Mouse (Mus musculus) MEL (cell line): Measurements from ENCODE around the gene Runx1. TPM values are rescaled to one million over a fixed set of nuclear protein-coding genes. Genes with fewer than 3 reads are reported as not detected.

Source experiments
- DNase-seq: peaks from one replicate; pipeline ENCODE4 v3.0.0; 2011; ENCODE audit warnings: low read depth, low spot score
- H3K27ac ChIP-seq: 2 replicates; pipeline ENCODE4 v1.5.1; 2012; ENCODE audit warnings: low read depth, mild to moderate bottlenecking, control low read depth, low read length, moderate library complexity; ENCODE audit not compliant: control insufficient read depth
- H3K27me3 ChIP-seq, 2 experiments: fragments of 150-350 bp in 1 of 2; sonication (generic) in 1 of 2; 2 replicates each; pipeline ENCODE4 v1.6.1; 2012; ENCODE audit warnings: low read length in 2 of 2, mild to moderate bottlenecking in 2 of 2, improper control_type of control experiment in 1 of 2, moderate library complexity in 1 of 2; ENCODE audit not compliant: insufficient read depth in 2 of 2, control insufficient read depth in 1 of 2
- H3K36me3 ChIP-seq, 2 experiments: 2 replicates each; pipeline ENCODE4 v1.6.1; 2012 to 2014; ENCODE audit warnings: low read length in 2 of 2, improper control_type of control experiment in 1 of 2, inconsistent platforms in 1 of 2, mild to moderate bottlenecking in 1 of 2; ENCODE audit not compliant: insufficient read depth in 2 of 2, control insufficient read depth in 1 of 2
- H3K4me1 ChIP-seq, 2 experiments: fragments of 150-350 bp in 1 of 2; sonication (generic) in 1 of 2; 2 replicates each; pipeline ENCODE4 v1.6.1; 2012; ENCODE audit warnings: low read length in 2 of 2, improper control_type of control experiment in 1 of 2, mild to moderate bottlenecking in 1 of 2; ENCODE audit not compliant: insufficient read depth in 2 of 2, control insufficient read depth in 1 of 2
- H3K4me3 ChIP-seq, 2 experiments: fragments of 150-350 bp in 1 of 2; sonication (generic) in 1 of 2; 2 replicates each; pipeline ENCODE4 v1.5.1; 2012; ENCODE audit warnings: low read depth in 2 of 2, low read length in 2 of 2, mild to moderate bottlenecking in 2 of 2, moderate library complexity in 2 of 2, control low read depth in 1 of 2, improper control_type of control experiment in 1 of 2; ENCODE audit not compliant: control insufficient read depth in 1 of 2, insufficient read depth in 1 of 2
- H3K79me2 ChIP-seq: 2 replicates; pipeline ENCODE4 v1.6.1; 2012; ENCODE audit warnings: mild to moderate bottlenecking, low read length, moderate library complexity; ENCODE audit not compliant: control insufficient read depth, poor library complexity, insufficient read depth
- H3K9ac ChIP-seq: 2 replicates; pipeline ENCODE4 v1.6.1; 2012; ENCODE audit warnings: low read depth, mild to moderate bottlenecking, control low read depth, low read length, moderate library complexity; ENCODE audit not compliant: control insufficient read depth, poor library complexity, severe bottlenecking
- H3K9me3 ChIP-seq: fragments of 150-350 bp; sonication (generic); replicated peaks from 2 replicates; pipeline ENCODE4 v1.6.1; 2012; ENCODE audit warnings: mild to moderate bottlenecking, low read length, improper control_type of control experiment, moderate library complexity; ENCODE audit not compliant: insufficient read depth
- BHLHE40 ChIP-seq: IDR thresholded peaks from 2 replicates; pipeline ENCODE4 v1.6.1; 2012; ENCODE audit warnings: low read depth, mild to moderate bottlenecking, inconsistent platforms, low read length, improper control_type of control experiment, borderline replicate concordance
- CHD1 ChIP-seq: IDR thresholded peaks from 2 replicates; pipeline ENCODE4 v1.6.1; 2012; ENCODE audit warnings: low read depth, mild to moderate bottlenecking, inconsistent platforms, low read length, improper control_type of control experiment
- CHD2 ChIP-seq: IDR thresholded peaks from 2 replicates; pipeline ENCODE4 v1.6.1; 2011; ENCODE audit warnings: low read length, improper control_type of control experiment
- CTCF ChIP-seq, 3 experiments: IDR thresholded peaks in 2 of 3; conservative IDR thresholded peaks in 1 of 3; 2 replicates each; pipeline ENCODE4 v1.5.1; 2011 to 2012; ENCODE audit warnings: low read length in 3 of 3, low read depth in 2 of 3, mild to moderate bottlenecking in 2 of 3, improper control_type of control experiment in 1 of 3, inconsistent platforms in 1 of 3, mixed read lengths in 1 of 3, moderate library complexity in 1 of 3; ENCODE audit not compliant: control insufficient read depth in 1 of 3, insufficient read depth in 1 of 3, poor library complexity in 1 of 3, severe bottlenecking in 1 of 3
- E2F4 ChIP-seq: IDR thresholded peaks from 2 replicates; pipeline ENCODE4 v1.6.1; 2011; ENCODE audit warnings: low read depth, low read length, improper control_type of control experiment, borderline replicate concordance
- ELF1 ChIP-seq: IDR thresholded peaks from 2 replicates; pipeline ENCODE4 v1.6.1; 2014; ENCODE audit warnings: low read depth, mild to moderate bottlenecking, inconsistent platforms, low read length, improper control_type of control experiment, moderate library complexity
- ETS1 ChIP-seq: IDR thresholded peaks from 2 replicates; pipeline ENCODE4 v1.6.1; 2012; ENCODE audit warnings: low read depth, mild to moderate bottlenecking, inconsistent platforms, low read length, improper control_type of control experiment, moderate library complexity
- GABPA ChIP-seq: IDR thresholded peaks from 2 replicates; pipeline ENCODE4 v1.6.1; 2012; ENCODE audit warnings: low read depth, mild to moderate bottlenecking, inconsistent platforms, low read length, improper control_type of control experiment, moderate library complexity
- GATA1 ChIP-seq: IDR thresholded peaks from 2 replicates; pipeline ENCODE4 v1.6.1; 2011; ENCODE audit warnings: low read depth, low read length, improper control_type of control experiment
- MAFK ChIP-seq: IDR thresholded peaks from 2 replicates; pipeline ENCODE4 v1.6.1; 2011; ENCODE audit warnings: low read depth, mild to moderate bottlenecking, low read length, improper control_type of control experiment, borderline replicate concordance
- MAX ChIP-seq: IDR thresholded peaks from 2 replicates; pipeline ENCODE4 v1.6.1; 2011; ENCODE audit warnings: low read length, improper control_type of control experiment
- MAZ ChIP-seq: IDR thresholded peaks from 2 replicates; pipeline ENCODE4 v1.6.1; 2012; ENCODE audit warnings: low read depth, mild to moderate bottlenecking, inconsistent platforms, low read length, improper control_type of control experiment
- MXI1 ChIP-seq: IDR thresholded peaks from 2 replicates; pipeline ENCODE4 v1.6.1; 2011; ENCODE audit warnings: mild to moderate bottlenecking, low read depth, low read length, improper control_type of control experiment
- MYC ChIP-seq: IDR thresholded peaks from 2 replicates; pipeline ENCODE4 v1.6.1; 2011; ENCODE audit warnings: low read depth, mild to moderate bottlenecking, low read length, improper control_type of control experiment, moderate library complexity
- NELFE ChIP-seq: IDR thresholded peaks from 2 replicates; pipeline ENCODE4 v1.6.1; 2011; ENCODE audit warnings: low read depth, low read length, improper control_type of control experiment
- NRF1 ChIP-seq: IDR thresholded peaks from 2 replicates; pipeline ENCODE4 v1.6.1; 2014; ENCODE audit warnings: low read depth, mild to moderate bottlenecking, inconsistent platforms, low read length, improper control_type of control experiment, moderate library complexity; ENCODE audit not compliant: poor library complexity, insufficient read depth, severe bottlenecking
- POLR2A ChIP-seq, 2 experiments: IDR thresholded peaks; 2 replicates each; pipeline ENCODE4 v1.6.1; 2011 to 2012; ENCODE audit warnings: low read length in 2 of 2, mild to moderate bottlenecking in 2 of 2, control low read depth in 1 of 2, improper control_type of control experiment in 1 of 2, low read depth in 1 of 2, moderate library complexity in 1 of 2; ENCODE audit not compliant: control insufficient read depth in 1 of 2, insufficient read depth in 1 of 2, poor library complexity in 1 of 2
- POLR2AphosphoS5 ChIP-seq: IDR thresholded peaks from 2 replicates; pipeline ENCODE4 v1.6.1; 2012; ENCODE audit warnings: low read depth, borderline replicate concordance, mild to moderate bottlenecking, inconsistent platforms, low read length, moderate library complexity, mixed read lengths
- RCOR1 ChIP-seq: IDR thresholded peaks from 2 replicates; pipeline ENCODE4 v1.6.1; 2012; ENCODE audit warnings: low read depth, mild to moderate bottlenecking, inconsistent platforms, low read length, improper control_type of control experiment
- SIN3A ChIP-seq: IDR thresholded peaks from 2 replicates; pipeline ENCODE4 v1.6.1; 2012; ENCODE audit warnings: low read length, improper control_type of control experiment, inconsistent platforms
- SMC3 ChIP-seq: IDR thresholded peaks from 2 replicates; pipeline ENCODE4 v1.6.1; 2011; ENCODE audit warnings: low read depth, low read length, improper control_type of control experiment
- TAL1 ChIP-seq: IDR thresholded peaks from 2 replicates; pipeline ENCODE4 v1.6.1; 2012; ENCODE audit warnings: mild to moderate bottlenecking, inconsistent platforms, low read length, moderate library complexity, mixed read lengths
- TBP ChIP-seq: IDR thresholded peaks from 2 replicates; pipeline ENCODE4 v1.8.0; 2011; ENCODE audit warnings: low read depth, low read length, improper control_type of control experiment
- TCF12 ChIP-seq: IDR thresholded peaks from 2 replicates; pipeline ENCODE4 v1.6.1; 2014; ENCODE audit warnings: low read depth, mild to moderate bottlenecking, inconsistent platforms, low read length, improper control_type of control experiment, moderate library complexity
- UBTF ChIP-seq: IDR thresholded peaks from 2 replicates; pipeline ENCODE4 v1.6.1; 2012; ENCODE audit warnings: low read depth, mild to moderate bottlenecking, inconsistent platforms, low read length, improper control_type of control experiment, moderate library complexity, borderline replicate concordance; ENCODE audit not compliant: insufficient read depth
- USF1 ChIP-seq: IDR thresholded peaks from 2 replicates; pipeline ENCODE4 v1.6.1; 2014; ENCODE audit warnings: low read depth, mild to moderate bottlenecking, inconsistent platforms, low read length, improper control_type of control experiment, moderate library complexity
- USF2 ChIP-seq, 2 experiments: IDR thresholded peaks; 2 replicates each; pipeline ENCODE4 v1.6.1; 2011 to 2012; ENCODE audit warnings: improper control_type of control experiment in 2 of 2, low read length in 2 of 2, borderline replicate concordance in 1 of 2, inconsistent platforms in 1 of 2, low read depth in 1 of 2, mild to moderate bottlenecking in 1 of 2; ENCODE audit not compliant: insufficient read depth in 1 of 2
- ZC3H11A ChIP-seq: IDR thresholded peaks from 2 replicates; pipeline ENCODE4 v1.6.1; 2012; ENCODE audit warnings: low read depth, mild to moderate bottlenecking, inconsistent platforms, low read length, improper control_type of control experiment
- ZKSCAN1 ChIP-seq: IDR thresholded peaks from 2 replicates; pipeline ENCODE4 v1.6.1; 2012; ENCODE audit warnings: low read depth, mild to moderate bottlenecking, inconsistent platforms, low read length, improper control_type of control experiment, moderate library complexity
- ZMIZ1 ChIP-seq: IDR thresholded peaks from 2 replicates; pipeline ENCODE4 v1.6.1; 2012; ENCODE audit warnings: low read depth, mild to moderate bottlenecking, inconsistent platforms, low read length, improper control_type of control experiment, moderate library complexity
- polyA plus RNA-seq, 2 experiments: library from polyadenylated mRNA; stranded (reverse) in 1 of 2; unstranded in 1 of 2; fragments of >175 nt in 1 of 2; fragments of >200 nt in 1 of 2; gene quantifications; 2 replicates each; pipeline versions ENCODE4 v1.2.1 to v1.2.4; 2012; ENCODE audit warnings: low replicate concordance in 2 of 2, low read depth in 1 of 2; ENCODE audit not compliant: insufficient read length in 2 of 2, insufficient read depth in 1 of 2, missing spikeins in 1 of 2
- total RNA-seq: library from RNA; depleted of rRNA; stranded (reverse); fragments of 300-350 nt; gene quantifications from 2 replicates; pipeline ENCODE4 v1.2.3, GENCODE M21; 2012

The Runx1 gene
- total and polyA plus RNA-seq, 3 experiments = 14.3 to 23.5 TPM; not detected in 1

DNA sequence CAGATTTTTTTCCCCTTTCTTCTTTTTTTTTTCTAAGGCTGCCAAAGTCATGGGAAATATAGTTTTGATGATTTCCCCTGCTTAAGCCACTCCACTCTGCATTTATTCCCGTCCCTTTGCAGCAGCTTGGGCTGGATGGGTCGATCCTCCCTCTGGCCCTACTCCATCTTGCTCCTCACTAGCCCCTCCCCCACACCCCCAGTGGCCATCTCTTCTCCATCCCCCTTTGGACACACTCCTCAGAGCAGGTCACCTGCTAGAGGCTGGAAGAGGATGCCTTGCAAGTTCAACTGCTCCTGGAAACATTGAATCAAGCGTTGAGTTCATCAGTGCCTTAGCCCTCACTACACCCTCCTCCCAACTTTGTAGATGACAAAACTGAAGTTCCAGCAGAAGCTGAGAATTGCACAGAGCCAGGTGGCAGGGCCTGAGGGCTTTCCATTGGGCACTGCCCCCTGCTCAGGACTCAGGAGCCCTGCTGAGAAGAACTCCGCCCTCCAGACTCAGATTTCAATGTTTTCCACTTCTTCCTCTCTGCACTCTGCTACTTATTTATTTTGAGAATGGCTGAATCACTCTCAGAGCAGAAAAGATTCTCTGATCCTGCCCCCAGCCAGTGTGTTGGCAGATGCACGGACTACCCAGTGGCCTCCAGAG, 171.5 kb downstream of the Runx1 start:
- no peaks in the 10 kb centered on the region for H3K79me2 ChIP-seq
- TF ChIP-seq BHLHE40 (no peak), SIN3A (no peak), MYC (no peak), ZKSCAN1 (no peak), MAX (no peak), GATA1 (no peak), SMC3 (no peak), USF1 (no peak), MAZ (no peak), ETS1 (no peak), CTCF (IDR thresholded peaks at IDR 0.05 in 2 of 3, conservative IDR thresholded peaks at IDR 0.05 in 1 of 3; ENCODE audit: control insufficient read depth in 1 of 3, insufficient read depth in 1 of 3, low read depth in 2 of 3, low read length in 3 of 3, poor library complexity in 1 of 3, severe bottlenecking in 1 of 3) (no peak), CHD2 (no peak)
- TF ChIP-seq, all 39 proteins: peak for 0
- Histone ChIP-seq H3K4me1 (peaks cover 0 to 11% of the 10 kb centered on the region in 2 experiments; a peak in 2 of 4 replicates), H3K27me3 (no peaks in the 10 kb centered on the region), H3K36me3 (peaks cover 4 to 22% of the 10 kb centered on the region in 2 experiments), H3K4me3 (no peak overlapping the region), H3K9ac (no peak overlapping the region), H3K9me3 (no peaks in the 10 kb centered on the region), H3K27ac (no peak overlapping the region)
- DNase-seq = no peak

DNA sequence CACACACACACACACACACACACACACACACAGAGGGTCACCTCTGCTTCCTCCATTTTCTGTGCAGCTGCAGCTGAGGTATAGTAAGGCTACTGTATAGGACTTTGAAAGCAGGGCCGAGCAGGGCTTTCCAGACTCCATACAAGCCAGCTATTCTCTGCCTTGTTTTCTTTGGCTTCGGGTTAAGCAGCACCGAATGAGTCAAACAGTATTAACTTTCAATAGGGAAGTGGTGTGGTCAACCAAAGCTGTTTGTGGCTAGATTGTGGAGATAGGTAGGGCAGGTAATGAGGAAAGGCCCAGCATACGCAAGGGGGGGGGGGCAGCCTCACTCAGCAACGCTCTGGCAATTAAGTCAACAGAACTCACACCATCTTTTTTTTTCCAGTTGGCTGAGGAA, 172.1 kb downstream of the Runx1 start:
- DNase-seq = peak; percentile 57
- Histone ChIP-seq H3K9me3 (no peaks in the 10 kb centered on the region), H3K27me3 (no peaks in the 10 kb centered on the region), H3K9ac (no peak overlapping the region), H3K4me1 (peaks cover 0 to 11% of the 10 kb centered on the region in 2 experiments; a peak in 2 of 4 replicates), H3K27ac (no peak overlapping the region), H3K36me3 (peaks cover 4 to 24% of the 10 kb centered on the region in 2 experiments), H3K4me3 (no peak overlapping the region), H3K79me2 (no peaks in the 10 kb centered on the region)
- no peak for TF ChIP-seq GABPA
- TF ChIP-seq MAFK = peak; percentile 42; the same call in 1 of the 2 replicates
- no peak for TF ChIP-seq POLR2AphosphoS5
- no peak for TF ChIP-seq SIN3A
- TF ChIP-seq TCF12 = no peak
- TF ChIP-seq CHD1 = no peak
- no peak for TF ChIP-seq ELF1
- no peak for TF ChIP-seq ZKSCAN1
- no peak for TF ChIP-seq SMC3
- TF ChIP-seq UBTF = no peak
- TF ChIP-seq E2F4 = no peak
- no peak for TF ChIP-seq MYC
- no peak for TF ChIP-seq ZC3H11A
- no peak for TF ChIP-seq POLR2A (IDR thresholded peaks at IDR 0.05; ENCODE audit: control insufficient read depth in 1 of 2, insufficient read depth in 1 of 2, low read depth in 1 of 2, low read length in 2 of 2, poor library complexity in 1 of 2)
- TF ChIP-seq MAZ = no peak
- TF ChIP-seq TBP = no peak
- TF ChIP-seq NELFE = no peak
- TF ChIP-seq TAL1 = no peak
- TF ChIP-seq USF2 (IDR thresholded peaks at IDR 0.05; ENCODE audit: borderline replicate concordance in 1 of 2, insufficient read depth in 1 of 2, low read depth in 1 of 2, low read length in 2 of 2) = no peak
- no peak for TF ChIP-seq MXI1
- peak; percentile 80 for TF ChIP-seq RCOR1
- peak; percentile 42; the same call in 1 of the 2 replicates for TF ChIP-seq GATA1
- TF ChIP-seq CTCF (IDR thresholded peaks at IDR 0.05 in 2 of 3, conservative IDR thresholded peaks at IDR 0.05 in 1 of 3; ENCODE audit: control insufficient read depth in 1 of 3, insufficient read depth in 1 of 3, low read depth in 2 of 3, low read length in 3 of 3, poor library complexity in 1 of 3, severe bottlenecking in 1 of 3) = no peak
- TF ChIP-seq NRF1 = no peak
- TF ChIP-seq ZMIZ1 = no peak
